Mouse (Mus musculus) testis, adult 2 months (tissue): Measurements from ENCODE around the gene Gbp9.
"Not testable (repeated sequence)": the region's sequence is repeated elsewhere in the genome, so short reads cannot be mapped to it uniquely, and the experiment has no call there.

ENCODE experiments used
- CTCF ChIP-seq: fragments of 200-500 bp; IDR thresholded peaks from 2 replicates; pipeline ENCODE4 v1.5.1; 2012; ENCODE audit warnings: low read depth, mild to moderate bottlenecking, inconsistent platforms, low read length, moderate library complexity; ENCODE audit not compliant: control insufficient read depth, insufficient read depth, insufficient replicate concordance
- POLR2A ChIP-seq: fragments of 200-500 bp; IDR thresholded peaks from 2 replicates; pipeline ENCODE4 v1.6.1; 2012; ENCODE audit warnings: low read depth, mild to moderate bottlenecking, inconsistent platforms, low read length, moderate library complexity; ENCODE audit not compliant: control insufficient read depth

DNA sequence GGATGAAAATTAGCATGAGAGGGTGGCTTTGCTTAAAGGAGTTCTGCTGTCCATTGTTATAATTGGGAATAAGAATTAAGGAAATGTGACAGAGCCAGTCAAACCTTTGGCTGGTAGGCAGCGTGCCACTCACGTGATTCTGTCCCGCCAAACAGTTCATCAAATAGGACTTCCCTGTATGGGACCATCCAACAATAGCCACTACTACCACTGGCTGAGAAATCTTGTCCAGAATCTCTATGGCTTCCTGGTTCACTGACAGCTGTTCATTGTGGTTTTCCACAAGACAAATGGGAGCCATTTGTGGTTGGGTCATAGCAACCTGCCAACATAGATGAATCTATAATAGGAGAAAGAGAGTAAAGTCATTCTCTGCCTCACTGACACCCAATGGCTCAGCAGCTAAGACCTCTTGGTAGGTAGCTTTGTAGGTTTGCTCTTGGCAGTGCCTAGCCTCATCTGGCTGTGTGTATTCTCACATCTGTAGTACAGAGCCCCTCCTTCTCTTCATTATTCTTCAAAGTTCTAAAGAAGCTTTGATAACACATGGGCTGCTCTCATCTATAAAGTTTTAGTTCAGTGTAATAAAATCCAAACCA, 2.5 kb downstream of the Gbp9 start:
- not testable (repeated sequence) for TF ChIP-seq CTCF, POLR2A
